Mouse (Mus musculus) thymus, postnatal 14 days (tissue): ENCODE measurements around the gene Olfr1112.
"Not testable (repeated sequence)": the region's sequence is repeated elsewhere in the genome, so short reads cannot be mapped to it uniquely, and the experiment has no call there.

Experiments used
- DNase-seq: peaks from one replicate; pipeline ENCODE4 v3.0.0; 2021

Olfr1112 gene

DNA sequence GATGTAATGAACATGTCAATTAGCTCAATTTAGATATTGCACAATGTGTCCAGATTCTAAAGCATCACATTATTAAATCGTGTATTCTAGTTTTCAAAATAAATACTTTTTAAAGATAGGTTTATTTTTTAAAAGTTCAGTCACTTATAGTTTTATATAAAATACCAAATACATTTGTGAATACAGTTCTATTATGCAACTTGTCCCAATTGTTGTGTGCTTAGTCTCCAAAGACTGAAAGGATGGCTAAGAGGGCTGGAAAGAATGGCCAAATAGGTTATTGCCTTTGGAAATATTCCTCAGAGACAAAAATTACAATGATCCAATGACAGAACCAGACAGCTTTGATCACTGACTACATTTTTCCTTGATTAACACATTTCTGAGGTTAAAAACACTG is at the start of gene Olfr1112:
TSS of gene Olfr1112 (plus strand) at position 301 of the 400 bp plus-strand sequence.
- no peak for DNase-seq

DNA sequence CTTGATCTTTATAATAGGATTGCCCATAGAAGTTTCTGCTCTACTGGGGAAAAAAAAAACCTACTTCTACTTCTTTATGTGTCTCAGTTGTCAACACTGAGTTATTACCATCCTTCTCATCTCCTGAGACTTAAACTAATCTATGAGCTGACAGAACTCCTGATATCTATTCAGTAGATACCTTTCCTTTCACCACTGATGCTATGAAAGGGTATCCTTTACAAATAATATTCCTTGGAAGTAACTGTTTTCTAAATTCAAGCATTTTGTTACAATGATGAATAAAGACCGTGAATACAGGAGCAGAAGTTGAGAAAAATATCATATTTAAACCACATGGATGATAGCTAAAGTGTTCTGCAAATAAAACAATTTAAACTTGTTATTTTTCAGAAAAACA is 47.4 kb upstream of the Olfr1112 start, which contains the start of gene Olfr1110:
TSS of gene Olfr1110 (minus strand) at position 101 of the 400 bp plus-strand sequence.
- DNase-seq: no peak

DNA sequence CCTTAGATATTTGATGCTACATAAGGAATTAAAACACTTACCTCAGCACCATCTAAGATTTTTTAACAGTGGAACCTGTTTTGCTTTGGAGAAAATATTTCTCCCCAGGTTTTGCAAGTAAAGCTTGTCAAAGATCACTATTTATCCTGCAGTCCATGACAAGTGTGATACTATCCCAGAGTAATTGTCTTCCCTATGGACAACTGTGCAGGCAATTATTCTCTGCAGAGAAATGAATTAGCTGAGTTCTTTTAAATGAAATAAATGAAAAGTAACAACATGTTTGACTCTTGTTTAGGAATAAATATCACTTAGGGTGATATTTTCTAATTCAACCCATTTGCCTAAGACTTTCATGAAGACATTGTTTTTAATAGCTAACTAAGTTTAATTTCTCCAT is 35.1 kb upstream of the Olfr1112 start, which contains the start of gene Olfr1111:
TSS of gene Olfr1111 (minus strand) at position 101 of the 400 bp plus-strand sequence.
- no peak for DNase-seq

DNA sequence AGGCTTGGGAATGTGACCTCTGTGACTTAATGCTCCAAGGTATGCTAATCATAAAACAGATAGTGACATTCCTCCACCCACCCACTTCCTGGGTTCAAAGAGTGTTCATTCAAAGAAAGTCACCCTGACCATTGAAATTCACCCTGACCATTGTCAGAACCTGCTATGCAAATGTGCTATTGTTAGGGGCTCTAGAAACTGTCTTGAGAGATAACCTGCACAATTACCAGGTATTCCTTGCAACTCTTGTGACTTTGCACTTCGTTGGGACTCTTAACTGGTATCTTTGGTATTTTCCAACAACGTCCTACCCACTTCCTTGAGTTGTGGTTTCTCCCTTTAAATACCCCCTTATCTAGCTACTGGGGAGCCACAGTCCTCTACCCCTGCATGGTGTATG is 19.9 kb upstream of the Olfr1112 start:
- DNase-seq: not testable (repeated sequence)

DNA sequence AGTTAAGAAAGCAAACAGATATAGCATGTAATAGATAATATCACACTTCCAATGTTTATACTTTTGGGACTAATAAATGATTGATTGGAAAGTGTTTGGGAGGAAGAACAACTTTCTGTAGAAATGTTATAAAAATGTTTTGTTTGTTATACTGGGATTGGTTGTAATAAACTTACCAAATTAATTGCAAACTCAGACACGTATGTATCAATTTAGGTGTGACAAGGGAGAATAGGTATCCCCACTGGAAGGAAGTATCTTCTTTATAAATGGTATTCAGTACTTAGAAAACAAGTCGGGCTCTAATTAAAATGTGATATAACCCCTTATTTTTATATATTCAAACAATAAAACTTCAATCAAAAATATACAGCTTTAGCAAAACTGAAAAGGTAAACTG is 21.1 kb downstream of the Olfr1112 start, which contains the start of gene Olfr1113:
TSS of gene Olfr1113 (plus strand) at position 301 of the 400 bp plus-strand sequence.
- no peak for DNase-seq
